Mouse (Mus musculus): ENCODE measurements at regions not wholly inside any gene's neighbourhood (a gene's known extent, or its start where the extent isn't known, plus 50 kb on each side); places are given as distances from the start of the nearest gene placed in this dataset.

DNA sequence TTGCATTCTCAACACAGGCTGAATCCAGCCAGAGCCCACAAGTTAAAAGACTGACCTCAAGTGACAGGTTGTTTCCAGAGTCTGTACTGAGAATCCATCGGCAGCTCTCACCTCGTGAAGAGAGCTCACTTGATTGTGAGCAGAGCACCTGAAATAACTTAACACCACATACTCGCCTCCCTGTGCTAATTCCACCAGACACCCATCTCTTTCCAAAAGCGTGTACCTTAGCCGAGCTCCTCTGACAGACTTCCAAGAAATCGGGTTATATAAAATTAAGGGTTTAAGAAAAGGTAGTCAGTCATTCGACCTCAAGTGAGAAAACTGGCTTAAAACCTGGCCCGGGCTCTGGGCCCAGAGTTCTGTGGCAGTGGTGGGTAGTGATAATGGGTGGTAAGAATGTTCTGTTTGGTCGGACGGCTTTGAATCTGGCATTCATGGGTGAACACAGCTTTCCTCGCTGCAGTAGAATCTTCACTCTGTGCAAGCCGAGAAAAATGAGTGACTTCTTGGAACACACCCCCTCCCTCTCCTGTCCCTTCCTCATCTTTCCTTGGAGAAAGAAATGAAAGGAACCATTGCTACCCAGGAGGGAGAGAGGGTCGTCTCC is 299.8 kb upstream of the Pou3f3 start:
- Histone ChIP-seq H3K4me2 (ENCODE audit: low read depth, low read length) (no peak overlapping the region), H3K4me3 (ENCODE audit: low read depth, low read length) (no peak overlapping the region), H3K36me3 (replicated peaks; ENCODE audit: insufficient read depth, low read length) (no peaks in the 10 kb centered on the region), H3K9ac (replicated peaks) (no peak overlapping the region), H3K27ac (ENCODE audit: low read depth) (no peak overlapping the region), H3K9me3 (ENCODE audit: low read length) (no peaks in the 10 kb centered on the region), H3K27me3 (ENCODE audit: insufficient read depth, low read length) (no peaks in the 10 kb centered on the region), H3K4me1 (ENCODE audit: insufficient read depth) (0 out of 2 replicates have a peak, but pooled peaks cover 3% of the 10 kb centered on the region)
- no peak for ATAC-seq
- TF ChIP-seq EP300 (IDR thresholded peaks at IDR 0.05; ENCODE audit: low read depth) (no peak), CTCF (IDR thresholded peaks at IDR 0.05; ENCODE audit: low read depth) (no peak)
- WGBS (ENCODE audit: insufficient replicate concordance): 71% methylated on average over 13 of the region's 13 CpGs
- DNase-seq: no peak

DNA sequence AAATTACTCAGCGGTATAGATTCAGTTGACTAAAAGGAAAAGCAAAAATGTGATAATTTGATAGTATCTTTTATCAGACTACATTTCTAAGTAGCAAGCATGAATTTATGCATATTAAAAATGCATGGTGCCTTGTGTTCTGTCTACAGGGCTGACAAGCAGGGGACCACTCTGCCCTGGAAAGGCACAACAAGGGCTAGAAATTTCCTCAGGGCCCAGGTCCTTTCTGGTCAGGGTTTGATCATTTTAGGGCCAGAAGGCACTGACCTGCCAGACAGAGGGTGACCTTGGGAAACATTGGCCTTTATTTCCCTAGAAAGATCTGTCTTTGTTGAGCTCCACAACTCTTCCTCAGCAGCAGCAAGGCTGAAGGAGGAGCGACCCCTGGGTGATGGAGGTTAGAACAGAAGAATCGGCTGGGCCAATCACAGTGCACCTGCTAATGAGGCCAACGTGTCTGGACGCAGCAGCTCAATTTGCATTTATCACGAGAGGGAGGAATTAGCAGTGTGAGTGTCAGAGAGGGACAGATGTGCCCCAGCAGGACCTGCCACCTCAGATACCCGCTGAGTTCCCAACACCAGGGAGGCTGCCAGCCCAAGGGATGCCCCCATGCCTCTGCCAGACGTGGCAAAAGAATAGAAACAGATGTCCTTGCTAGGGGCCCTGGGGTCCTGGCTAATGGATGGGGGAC is 297.0 kb upstream of the Pou3f3 start:
- ATAC-seq (no peak), DNase-seq (no peak)
- Histone ChIP-seq H3K27me3 (ENCODE audit: insufficient read depth, low read length) (no peaks in the 10 kb centered on the region), H3K4me2 (ENCODE audit: low read depth, low read length) (no peak overlapping the region), H3K4me3 (ENCODE audit: low read depth, low read length) (no peak overlapping the region), H3K27ac (ENCODE audit: low read depth) (no peak overlapping the region), H3K9ac (replicated peaks) (no peak overlapping the region), H3K9me3 (ENCODE audit: low read length) (no peaks in the 10 kb centered on the region), H3K36me3 (replicated peaks; ENCODE audit: insufficient read depth, low read length) (no peaks in the 10 kb centered on the region), H3K4me1 (ENCODE audit: insufficient read depth) (no peaks in the 10 kb centered on the region)
- TF ChIP-seq EP300 (IDR thresholded peaks at IDR 0.05; ENCODE audit: low read depth) (no peak), CTCF (IDR thresholded peaks at IDR 0.05; ENCODE audit: low read depth) (no peak)
- WGBS (ENCODE audit: insufficient replicate concordance): 37% methylated on average over 8 of the region's 8 CpGs

DNA sequence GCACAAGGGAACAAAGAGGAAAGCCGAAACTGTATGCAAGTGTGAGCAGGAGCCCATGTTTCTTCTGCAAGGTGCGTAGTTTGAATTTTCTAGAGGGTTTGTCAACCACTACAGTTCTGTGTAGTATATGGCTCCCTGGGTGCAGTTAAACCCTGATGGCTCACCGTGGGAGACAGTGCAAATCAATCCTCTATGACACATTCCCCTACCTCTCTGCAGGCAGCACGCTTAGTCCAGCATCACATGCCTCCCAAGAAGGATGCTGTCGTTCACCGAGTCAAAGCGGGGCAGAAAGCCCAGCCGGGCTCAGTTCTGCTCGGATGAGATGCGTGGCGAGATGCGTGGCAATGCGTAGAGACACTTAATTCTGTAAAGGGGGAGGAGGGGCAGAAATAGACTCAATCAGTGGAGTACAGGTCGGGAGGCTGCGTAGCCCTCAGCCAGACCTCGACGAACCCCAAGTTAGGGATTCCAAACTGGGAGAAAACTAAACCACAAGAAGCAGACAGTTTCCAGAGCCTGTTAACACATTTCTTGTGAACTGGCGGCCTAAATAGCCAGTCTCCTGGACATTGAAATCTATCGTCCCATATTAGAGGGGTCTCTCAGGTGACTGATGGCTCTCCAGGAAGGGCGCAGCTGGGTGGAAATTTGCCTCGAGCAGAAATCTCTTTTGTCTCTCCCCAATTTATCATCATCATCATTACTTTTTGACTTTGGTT is 279.6 kb upstream of the Pou3f3 start:
- H3K4me1 ChIP-seq (ENCODE audit: insufficient read depth): no peaks in the 10 kb centered on the region
- TF ChIP-seq EP300 (IDR thresholded peaks at IDR 0.05; ENCODE audit: low read depth) (no peak), CTCF (IDR thresholded peaks at IDR 0.05; ENCODE audit: low read depth) (no peak)
- H3K4me2 ChIP-seq (ENCODE audit: low read depth, low read length): no peak overlapping the region
- H3K27me3 ChIP-seq (ENCODE audit: insufficient read depth, low read length): no peaks in the 10 kb centered on the region
- H3K36me3 ChIP-seq (replicated peaks; ENCODE audit: insufficient read depth, low read length): no peaks in the 10 kb centered on the region
- H3K9ac ChIP-seq (replicated peaks): no peak overlapping the region
- WGBS (ENCODE audit: insufficient replicate concordance): 73% methylated on average over 21 of the region's 21 CpGs
- H3K27ac ChIP-seq (ENCODE audit: low read depth): no peak overlapping the region
- H3K9me3 ChIP-seq (ENCODE audit: low read length): no peaks in the 10 kb centered on the region
- DNase-seq: no peak
- no peak overlapping the region for H3K4me3 ChIP-seq (ENCODE audit: low read depth, low read length)
- no peak for ATAC-seq

DNA sequence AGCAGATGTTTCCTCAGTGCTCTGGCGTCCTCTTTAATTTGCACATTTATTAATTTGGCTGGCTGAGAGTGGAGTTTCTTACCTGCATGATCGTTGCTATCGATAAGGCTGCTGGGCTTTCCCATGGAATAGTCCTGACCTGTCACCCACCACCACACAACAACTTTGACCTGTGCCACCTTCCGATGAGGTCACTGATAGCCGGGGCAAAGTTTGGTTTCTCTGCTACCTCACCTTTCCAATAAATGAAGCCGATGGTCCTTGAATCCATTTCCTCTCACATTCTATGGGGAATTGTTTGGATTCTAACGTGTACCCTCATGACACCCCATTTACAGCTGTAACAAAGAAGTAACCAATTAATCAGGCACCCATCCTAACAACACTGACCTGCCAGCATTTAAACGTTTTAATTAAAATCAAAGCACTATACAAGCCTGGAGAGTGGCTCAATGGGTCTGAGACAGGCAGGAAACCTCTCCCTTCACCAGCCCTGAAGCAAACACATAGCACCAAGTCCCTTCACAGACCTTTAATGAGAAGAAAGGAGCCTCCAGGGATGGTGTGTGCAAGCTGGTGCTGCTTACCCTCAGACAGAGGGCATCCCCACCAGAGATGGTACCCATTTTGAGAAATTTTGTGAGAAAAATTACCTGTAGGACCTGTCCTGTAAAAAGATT is 278.9 kb upstream of the Pou3f3 start:
- H3K36me3 ChIP-seq (replicated peaks; ENCODE audit: insufficient read depth, low read length): no peaks in the 10 kb centered on the region
- WGBS (ENCODE audit: insufficient replicate concordance): 56% methylated on average over 8 of the region's 8 CpGs
- H3K27me3 ChIP-seq (ENCODE audit: insufficient read depth, low read length): no peaks in the 10 kb centered on the region
- H3K4me1 ChIP-seq (ENCODE audit: insufficient read depth): no peaks in the 10 kb centered on the region
- TF ChIP-seq EP300 (IDR thresholded peaks at IDR 0.05; ENCODE audit: low read depth) (no peak), CTCF (IDR thresholded peaks at IDR 0.05; ENCODE audit: low read depth) (no peak)
- ATAC-seq: no peak
- no peak overlapping the region for H3K4me3 ChIP-seq (ENCODE audit: low read depth, low read length)
- no peak overlapping the region for H3K9ac ChIP-seq (replicated peaks)
- no peak overlapping the region for H3K27ac ChIP-seq (ENCODE audit: low read depth)
- no peak for DNase-seq
- no peak overlapping the region for H3K4me2 ChIP-seq (ENCODE audit: low read depth, low read length)
- H3K9me3 ChIP-seq (ENCODE audit: low read length): no peaks in the 10 kb centered on the region

DNA sequence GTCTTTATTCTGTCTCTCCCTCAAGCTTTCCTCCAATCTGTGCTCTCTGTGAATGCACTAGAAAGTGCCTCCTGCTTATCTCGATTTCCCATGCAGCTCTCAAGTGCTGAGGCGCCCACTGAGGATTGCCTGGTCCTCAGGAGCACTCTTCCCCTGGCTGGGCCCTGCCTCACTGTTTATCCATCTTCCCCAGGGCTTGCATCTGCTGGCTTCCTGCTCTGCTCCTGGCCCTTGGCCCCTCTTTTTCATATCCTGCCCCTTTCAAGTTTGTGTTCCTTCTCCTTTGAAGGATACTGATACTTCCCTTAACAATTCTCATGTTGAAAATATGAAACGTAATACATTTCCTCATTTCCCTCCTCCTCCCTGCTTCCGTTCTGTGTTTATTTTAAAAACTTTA is 277.8 kb upstream of the Pou3f3 start:
- Histone ChIP-seq H3K36me3 (replicated peaks; ENCODE audit: insufficient read depth, low read length) (no peaks in the 10 kb centered on the region), H3K4me1 (ENCODE audit: insufficient read depth) (no peaks in the 10 kb centered on the region), H3K4me2 (ENCODE audit: low read depth, low read length) (no peak overlapping the region), H3K27ac (ENCODE audit: low read depth) (no peak overlapping the region), H3K9me3 (ENCODE audit: low read length) (no peaks in the 10 kb centered on the region), H3K27me3 (ENCODE audit: insufficient read depth, low read length) (no peaks in the 10 kb centered on the region), H3K4me3 (ENCODE audit: low read depth, low read length) (no peak overlapping the region), H3K9ac (replicated peaks) (no peak overlapping the region)
- TF ChIP-seq EP300 (IDR thresholded peaks at IDR 0.05; ENCODE audit: low read depth): no peak
- no peak for TF ChIP-seq CTCF (IDR thresholded peaks at IDR 0.05; ENCODE audit: low read depth)
- 28% methylated on average over 4 of the region's 4 CpGs for WGBS (ENCODE audit: insufficient replicate concordance)
- no peak for DNase-seq
- ATAC-seq: no peak

DNA sequence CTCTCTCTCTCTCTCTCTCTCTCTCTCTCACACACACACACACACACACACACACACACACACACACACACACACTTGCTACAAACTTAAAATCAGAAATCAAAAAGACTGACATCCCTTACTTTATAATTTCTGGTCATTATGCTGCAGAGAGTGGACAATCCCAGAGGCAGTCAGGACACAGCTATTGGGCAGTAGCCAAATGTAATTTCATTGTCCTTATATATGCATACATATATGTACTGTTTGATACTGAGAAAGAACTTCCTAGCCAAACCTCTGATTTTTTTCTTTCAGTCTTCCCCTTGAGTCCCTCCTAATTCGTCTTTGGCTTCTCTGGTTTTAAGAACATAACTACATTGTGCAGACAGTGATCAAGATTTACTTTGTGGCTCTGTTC is 277.3 kb upstream of the Pou3f3 start:
- Histone ChIP-seq H3K4me3 (ENCODE audit: low read depth, low read length) (no peak overlapping the region), H3K4me1 (ENCODE audit: insufficient read depth) (no peaks in the 10 kb centered on the region), H3K36me3 (replicated peaks; ENCODE audit: insufficient read depth, low read length) (no peaks in the 10 kb centered on the region), H3K27me3 (ENCODE audit: insufficient read depth, low read length) (no peaks in the 10 kb centered on the region), H3K9me3 (ENCODE audit: low read length) (no peaks in the 10 kb centered on the region), H3K9ac (replicated peaks) (no peak overlapping the region), H3K27ac (ENCODE audit: low read depth) (no peak overlapping the region), H3K4me2 (ENCODE audit: low read depth, low read length) (no peak overlapping the region)
- 52% methylated on average over 1 of the region's 1 CpGs for WGBS (ENCODE audit: insufficient replicate concordance)
- no peak for DNase-seq
- ATAC-seq: no peak
- TF ChIP-seq EP300 (IDR thresholded peaks at IDR 0.05; ENCODE audit: low read depth): no peak
- TF ChIP-seq CTCF (IDR thresholded peaks at IDR 0.05; ENCODE audit: low read depth): no peak

Measured in liver, postnatal 0 days (tissue).